Mouse (Mus musculus) embryonic facial prominence, embryonic 14.5 days (tissue): ENCODE measurements around the gene Tgif2lx1. TPM values are rescaled to one million over a fixed set of nuclear protein-coding genes. Genes with fewer than 3 reads are reported as not detected.
"Not testable (repeated sequence)": the region's sequence is repeated elsewhere in the genome, so short reads cannot be mapped to it uniquely, and the experiment has no call there.

ENCODE experiments used
- ATAC-seq: fragments of 200-750 bp; cut with Nextera tagmentation; 2 replicates; pipeline ENCODE4 v1.8.0; 2017; ENCODE audit warnings: low read depth, moderate number of reproducible peaks, moderate TSS enrichment
- DNase-seq: peaks from one replicate; pipeline ENCODE4 v3.0.0-alpha.2; 2015; ENCODE audit warnings: low spot score
- H3K27ac ChIP-seq: fragments of 300-500 bp; sonication (generic); replicated peaks from 2 replicates; pipeline ENCODE4 v1.5.1; 2014; ENCODE audit warnings: low read depth, mild to moderate bottlenecking, low read length, moderate library complexity
- H3K27me3 ChIP-seq: fragments of 300-500 bp; sonication (generic); replicated peaks from 2 replicates; pipeline ENCODE4 v1.6.1; 2014; ENCODE audit warnings: low read length; ENCODE audit not compliant: control insufficient read depth, insufficient read depth
- H3K36me3 ChIP-seq: fragments of 300-500 bp; sonication (generic); 2 replicates; pipeline ENCODE4 v1.6.1; 2014; ENCODE audit warnings: low read length, mixed read lengths; ENCODE audit not compliant: control insufficient read depth, insufficient read depth
- H3K4me1 ChIP-seq: fragments of 300-500 bp; sonication (generic); 2 replicates; pipeline ENCODE4 v1.6.1; 2014; ENCODE audit warnings: antibody characterized with exemption, low read length; ENCODE audit not compliant: control insufficient read depth, insufficient read depth
- H3K4me2 ChIP-seq: fragments of 300-500 bp; sonication (generic); 2 replicates; pipeline ENCODE4 v1.6.1; 2014; ENCODE audit warnings: low read depth, mild to moderate bottlenecking, low read length, moderate library complexity, mixed read lengths
- H3K4me3 ChIP-seq: fragments of 300-500 bp; sonication (generic); 2 replicates; pipeline ENCODE4 v1.5.1; 2014; ENCODE audit warnings: low read depth, mild to moderate bottlenecking, low read length
- H3K9ac ChIP-seq: fragments of 300-500 bp; sonication (generic); 2 replicates; pipeline ENCODE4 v1.6.1; 2014; ENCODE audit warnings: low read depth, mild to moderate bottlenecking, low read length, moderate library complexity, mixed read lengths
- H3K9me3 ChIP-seq: fragments of 300-500 bp; sonication (generic); 2 replicates; pipeline ENCODE4 v1.6.1; 2016; ENCODE audit warnings: low read length; ENCODE audit not compliant: control insufficient read depth
- WGBS: fragments of 180-500 bp; shearing (Covaris S2); extraction: QIAGEN DNeasy Blood & Tissue Kit; methylation state at CpG from one replicate; pipeline ENCODE4 v1.1.7; 2014; 5-methylcytosine and 5-hydroxymethylcytosine counted together
- polyA plus RNA-seq: library from polyadenylated mRNA; unstranded; fragments of >200 nt; fragmentation: Nextera tagmentation; extraction: Ambion mirVana; gene quantifications from 2 replicates; pipeline ENCODE4 v1.2.1, GENCODE M21; 2014

Gene Tgif2lx1
- polyA plus RNA-seq: not detected in 2 replicates

GRCm38 (mm10) chrX:118480637-118481036 lies at the start of gene Tgif2lx1:
TSS of gene Tgif2lx1 (minus strand) at chrX:118480737.
- not testable (repeated sequence) for DNase-seq, H3K27ac ChIP-seq, ATAC-seq, H3K9me3 ChIP-seq, H3K36me3 ChIP-seq, H3K4me1 ChIP-seq, H3K4me2 ChIP-seq, H3K4me3 ChIP-seq, H3K9ac ChIP-seq, H3K27me3 ChIP-seq
- no CpG with 5 or more reads among the region's 5 CpGs for WGBS

Other genes with a start within 250 kb of the Tgif2lx1 start
- not detected in 2 replicates for gene Tgif2lx2, start 53.5 kb downstream of the Tgif2lx1 start, polyA plus RNA-seq